Mouse (Mus musculus): Measurements from ENCODE around the gene Hipk4. TPM values are rescaled to one million over a fixed set of nuclear protein-coding genes. Genes with fewer than 3 reads are reported as not detected.

Hipk4 gene
- polyA plus RNA-seq, 1 experiment from 2014 or later = 0.97 TPM

GRCm38 (mm10) chr7:27526039-27526827 lies 3.2 kb downstream of the Hipk4 start:
- no peak overlapping the region for H3K4me3 ChIP-seq (replicated peaks)
- H3K9me3 ChIP-seq = no peaks in the 10 kb centered on the region
- ATAC-seq (ENCODE audit: insufficient number of reproducible peaks, insufficient read depth, low FRiP score, low TSS enrichment, low read depth) = peak; percentile 46; the same call in 1 of the 2 replicates
- no peaks in the 10 kb centered on the region for H3K27me3 ChIP-seq
- H3K4me2 ChIP-seq = no peak overlapping the region
- no peak overlapping the region for H3K27ac ChIP-seq
- H3K9ac ChIP-seq (replicated peaks) = no peak overlapping the region
- peaks cover 24% of the 10 kb centered on the region for H3K36me3 ChIP-seq
- 24% methylated on average over 10 of the region's 10 CpGs for WGBS
- no peaks in the 10 kb centered on the region for H3K4me1 ChIP-seq (replicated peaks)

GRCm38 (mm10) chr7:27529070-27529469 lies 6.0 kb downstream of the Hipk4 start:
- no peak overlapping the region for H3K27ac ChIP-seq
- H3K27me3 ChIP-seq = no peaks in the 10 kb centered on the region
- H3K4me1 ChIP-seq (replicated peaks) = no peaks in the 10 kb centered on the region
- no peak overlapping the region for H3K9ac ChIP-seq (replicated peaks)
- H3K4me3 ChIP-seq (replicated peaks) = no peak overlapping the region
- no peaks in the 10 kb centered on the region for H3K9me3 ChIP-seq
- WGBS = 81% methylated on average over 21 of the region's 21 CpGs
- H3K36me3 ChIP-seq = peaks cover 49% of the 10 kb centered on the region
- no peak overlapping the region for H3K4me2 ChIP-seq
- ATAC-seq (ENCODE audit: insufficient number of reproducible peaks, insufficient read depth, low FRiP score, low TSS enrichment, low read depth) = no peak

- no peak for ATAC-seq (ENCODE audit: insufficient number of reproducible peaks, insufficient read depth, low FRiP score, low TSS enrichment, low read depth)
Observed at GRCm38 (mm10) chr7:27530937-27531336, 7.9 kb downstream of the Hipk4 start.

GRCm38 (mm10) chr7:27531707-27532106 lies 8.6 kb downstream of the Hipk4 start:
- no peak overlapping the region for H3K27ac ChIP-seq
- no peaks in the 10 kb centered on the region for H3K27me3 ChIP-seq
- H3K4me3 ChIP-seq (replicated peaks) = no peak overlapping the region
- no peaks in the 10 kb centered on the region for H3K9me3 ChIP-seq
- H3K36me3 ChIP-seq = peaks cover 74% of the 10 kb centered on the region
- WGBS = 87% methylated on average over 10 of the region's 10 CpGs
- no peak overlapping the region for H3K4me2 ChIP-seq
- H3K9ac ChIP-seq (replicated peaks) = no peak overlapping the region
- no peak for ATAC-seq (ENCODE audit: insufficient number of reproducible peaks, insufficient read depth, low FRiP score, low TSS enrichment, low read depth)
- no peaks in the 10 kb centered on the region for H3K4me1 ChIP-seq (replicated peaks)

More at GRCm38 (mm10) chr7:27530937-27531336, 7.9 kb downstream of the Hipk4 start:
- no peaks in the 10 kb centered on the region for H3K9me3 ChIP-seq
- H3K27ac ChIP-seq = no peak overlapping the region
- H3K4me2 ChIP-seq = no peak overlapping the region
- peaks cover 66% of the 10 kb centered on the region for H3K36me3 ChIP-seq
- H3K27me3 ChIP-seq = no peaks in the 10 kb centered on the region
- no peaks in the 10 kb centered on the region for H3K4me1 ChIP-seq (replicated peaks)
- 67% methylated on average over 3 of the region's 3 CpGs for WGBS
- H3K4me3 ChIP-seq (replicated peaks) = no peak overlapping the region
- no peak overlapping the region for H3K9ac ChIP-seq (replicated peaks)

- Histone ChIP-seq H3K9ac (replicated peaks) (no peak overlapping the region), H3K4me1 (replicated peaks) (no peaks in the 10 kb centered on the region), H3K36me3 (peaks cover 82% of the 10 kb centered on the region), H3K27ac (no peak overlapping the region), H3K27me3 (no peaks in the 10 kb centered on the region), H3K4me3 (replicated peaks) (no peak overlapping the region), H3K9me3 (no peaks in the 10 kb centered on the region), H3K4me2 (no peak overlapping the region)
- ATAC-seq (ENCODE audit: insufficient number of reproducible peaks, insufficient read depth, low FRiP score, low TSS enrichment, low read depth) = no peak
- 95% methylated on average over 9 of the region's 9 CpGs for WGBS
Observed at GRCm38 (mm10) chr7:27532480-27533050, 9.5 kb downstream of the Hipk4 start.

- Histone ChIP-seq H3K27me3 (no peaks in the 10 kb centered on the region), H3K4me3 (replicated peaks) (no peak overlapping the region), H3K4me1 (replicated peaks) (no peaks in the 10 kb centered on the region), H3K9ac (replicated peaks) (no peak overlapping the region), H3K9me3 (no peaks in the 10 kb centered on the region), H3K36me3 (peaks cover 93% of the 10 kb centered on the region), H3K4me2 (no peak overlapping the region), H3K27ac (no peak overlapping the region)
- no peak for ATAC-seq (ENCODE audit: insufficient number of reproducible peaks, insufficient read depth, low FRiP score, low TSS enrichment, low read depth)
- 83% methylated on average over 2 of the region's 2 CpGs for WGBS
Observed at GRCm38 (mm10) chr7:27535386-27535785, 12.3 kb downstream of the Hipk4 start.

GRCm38 (mm10) chr7:27536618-27537017 lies 13.6 kb downstream of the Hipk4 start:
- Histone ChIP-seq H3K27ac (no peak overlapping the region), H3K9ac (replicated peaks) (no peak overlapping the region), H3K36me3 (peaks cover 92% of the 10 kb centered on the region), H3K4me2 (no peak overlapping the region), H3K4me1 (replicated peaks) (0 out of 2 replicates have a peak, but pooled peaks cover 2% of the 10 kb centered on the region), H3K4me3 (replicated peaks) (no peak overlapping the region), H3K27me3 (no peaks in the 10 kb centered on the region), H3K9me3 (no peaks in the 10 kb centered on the region)
- 90% methylated on average over 6 of the region's 6 CpGs for WGBS
- no peak for ATAC-seq (ENCODE audit: insufficient number of reproducible peaks, insufficient read depth, low FRiP score, low TSS enrichment, low read depth)

GRCm38 (mm10) chr7:27537998-27538397 lies 14.9 kb downstream of the Hipk4 start:
- Histone ChIP-seq H3K36me3 (peaks cover 78% of the 10 kb centered on the region), H3K9ac (replicated peaks) (no peak overlapping the region), H3K4me1 (replicated peaks) (peaks cover 8% of the 10 kb centered on the region), H3K27me3 (no peaks in the 10 kb centered on the region), H3K4me2 (no peak overlapping the region), H3K9me3 (no peaks in the 10 kb centered on the region), H3K27ac (no peak overlapping the region), H3K4me3 (replicated peaks) (no peak overlapping the region)
- ATAC-seq (ENCODE audit: insufficient number of reproducible peaks, insufficient read depth, low FRiP score, low TSS enrichment, low read depth) = no peak
- WGBS = 78% methylated on average over 8 of the region's 8 CpGs

- H3K36me3 ChIP-seq = peaks cover 71% of the 10 kb centered on the region
Observed at GRCm38 (mm10) chr7:27538797-27539196, 15.7 kb downstream of the Hipk4 start.

GRCm38 (mm10) chr7:27540521-27540920 lies 17.5 kb downstream of the Hipk4 start:
- Histone ChIP-seq H3K4me3 (replicated peaks) (no peak overlapping the region), H3K4me2 (no peak overlapping the region), H3K4me1 (replicated peaks) (peaks cover 8% of the 10 kb centered on the region), H3K9ac (replicated peaks) (no peak overlapping the region), H3K27ac (no peak overlapping the region), H3K27me3 (no peaks in the 10 kb centered on the region), H3K9me3 (no peaks in the 10 kb centered on the region), H3K36me3 (peaks cover 57% of the 10 kb centered on the region)
- ATAC-seq (ENCODE audit: insufficient number of reproducible peaks, insufficient read depth, low FRiP score, low TSS enrichment, low read depth) = no peak
- 79% methylated on average over 2 of the region's 2 CpGs for WGBS

More at GRCm38 (mm10) chr7:27538797-27539196, 15.7 kb downstream of the Hipk4 start:
- no peak overlapping the region for H3K4me3 ChIP-seq (replicated peaks)
- H3K9me3 ChIP-seq = no peaks in the 10 kb centered on the region
- H3K4me2 ChIP-seq = no peak overlapping the region
- peaks cover 8% of the 10 kb centered on the region for H3K4me1 ChIP-seq (replicated peaks)
- ATAC-seq (ENCODE audit: insufficient number of reproducible peaks, insufficient read depth, low FRiP score, low TSS enrichment, low read depth) = no peak
- H3K9ac ChIP-seq (replicated peaks) = no peak overlapping the region
- no peaks in the 10 kb centered on the region for H3K27me3 ChIP-seq
- H3K27ac ChIP-seq = no peak overlapping the region
- WGBS = 88% methylated on average over 2 of the region's 2 CpGs

- H3K36me3 ChIP-seq = peaks cover 53% of the 10 kb centered on the region
- no peak overlapping the region for H3K4me3 ChIP-seq (replicated peaks)
- peaks cover 8% of the 10 kb centered on the region for H3K4me1 ChIP-seq (replicated peaks)
- no peak for ATAC-seq (ENCODE audit: insufficient number of reproducible peaks, insufficient read depth, low FRiP score, low TSS enrichment, low read depth)
- no peak overlapping the region for H3K9ac ChIP-seq (replicated peaks)
- H3K9me3 ChIP-seq = no peaks in the 10 kb centered on the region
- no peak overlapping the region for H3K4me2 ChIP-seq
- H3K27me3 ChIP-seq = no peaks in the 10 kb centered on the region
- no peak overlapping the region for H3K27ac ChIP-seq
- 83% methylated on average over 6 of the region's 6 CpGs for WGBS
Observed at GRCm38 (mm10) chr7:27540935-27541334, 17.9 kb downstream of the Hipk4 start.
